Mouse (Mus musculus) kidney, postnatal 10 days (tissue): Measurements from ENCODE around the gene Erp27.

ENCODE experiments used
- DNase-seq: peaks from one replicate; pipeline ENCODE4 v3.0.0; 2021; ENCODE audit warnings: mixed read lengths

Gene Erp27

GRCm38 (mm10) chr6:136903885-136904470 is 18.0 kb downstream of the Erp27 start:
- no peak for DNase-seq

GRCm38 (mm10) chr6:136902527-136902926 is 19.5 kb downstream of the Erp27 start:
- DNase-seq: no peak

- no peak for DNase-seq
These were observed 21.0 kb downstream of the Erp27 start for GRCm38 (mm10) chr6:136901010-136901409.

- DNase-seq: no peak
These were observed 21.5 kb downstream of the Erp27 start for GRCm38 (mm10) chr6:136900369-136901009.

GRCm38 (mm10) chr6:136898954-136899353 is 23.0 kb downstream of the Erp27 start:
- no peak for DNase-seq

- peak; percentile 43 for DNase-seq
These were observed 23.8 kb downstream of the Erp27 start for GRCm38 (mm10) chr6:136898222-136898621.

- no peak for DNase-seq
These were observed 24.2 kb downstream of the Erp27 start for GRCm38 (mm10) chr6:136897789-136898188.

- peak; percentile 69 for DNase-seq
These were observed 27.2 kb downstream of the Erp27 start for GRCm38 (mm10) chr6:136894532-136895339.

- DNase-seq: no peak
These were observed 30.0 kb downstream of the Erp27 start for GRCm38 (mm10) chr6:136892002-136892401.

GRCm38 (mm10) chr6:136889554-136889953 is 32.4 kb downstream of the Erp27 start:
- no peak for DNase-seq

GRCm38 (mm10) chr6:136889067-136889466 is 32.9 kb downstream of the Erp27 start:
- DNase-seq: no peak

- peak; percentile 78 for DNase-seq
These were observed 34.1 kb downstream of the Erp27 start for GRCm38 (mm10) chr6:136887854-136888253.

GRCm38 (mm10) chr6:136884766-136885165 is 37.2 kb downstream of the Erp27 start:
- DNase-seq: peak; percentile 49

- no peak for DNase-seq
These were observed 38.0 kb downstream of the Erp27 start for GRCm38 (mm10) chr6:136883961-136884360.

GRCm38 (mm10) chr6:136883431-136883915 is 38.5 kb downstream of the Erp27 start:
- peak; percentile 80 for DNase-seq

- DNase-seq: no peak
These were observed 40.3 kb downstream of the Erp27 start for GRCm38 (mm10) chr6:136881678-136882077.

GRCm38 (mm10) chr6:136875670-136876069 is 46.3 kb downstream of the Erp27 start, which contains the start of gene Mgp:
TSS of gene Mgp (minus strand) at chr6:136875823.
- peak; percentile 66 for DNase-seq

- peak; percentile 48 for DNase-seq
These were observed 47.4 kb downstream of the Erp27 start for GRCm38 (mm10) chr6:136874599-136874998.

- no peak for DNase-seq
These were observed 53.1 kb downstream of the Erp27 start for GRCm38 (mm10) chr6:136868921-136869320.

- DNase-seq: no peak
These were observed 55.8 kb downstream of the Erp27 start for GRCm38 (mm10) chr6:136866150-136866549.

GRCm38 (mm10) chr6:136865360-136865759 is 56.6 kb downstream of the Erp27 start:
- DNase-seq: no peak

- peak; percentile 40 for DNase-seq
These were observed 61.0 kb downstream of the Erp27 start for GRCm38 (mm10) chr6:136861020-136861419.

GRCm38 (mm10) chr6:136858420-136858819 is 63.6 kb downstream of the Erp27 start:
- DNase-seq: peak; percentile 42

- peak; percentile 64 for DNase-seq
These were observed 64.1 kb downstream of the Erp27 start for GRCm38 (mm10) chr6:136857873-136858260.
